Mouse (Mus musculus) brown adipose tissue, adult 24 weeks (tissue): Measurements from ENCODE around the gene Ifnz. TPM values are rescaled to one million over a fixed set of nuclear protein-coding genes. Genes with fewer than 3 reads are reported as not detected.
A peak's percentile ranks its signal among the peaks of the same experiment; 100 is the strongest.
"Not testable (repeated sequence)": the region's sequence is repeated elsewhere in the genome, so short reads cannot be mapped to it uniquely, and the experiment has no call there.

Source experiments
- H3K27ac ChIP-seq: fragments of 200-500 bp; replicated peaks from 2 replicates; pipeline ENCODE4 v1.5.1; 2012; ENCODE audit warnings: low read depth, mild to moderate bottlenecking, low read length
- H3K4me1 ChIP-seq: fragments of 200-500 bp; 2 replicates; pipeline ENCODE4 v1.6.1; 2012; ENCODE audit warnings: low read length, mixed read lengths; ENCODE audit not compliant: control insufficient read depth, insufficient read depth, insufficient read length
- H3K4me3 ChIP-seq: fragments of 200-500 bp; 2 replicates; pipeline ENCODE4 v1.5.1; 2012; ENCODE audit warnings: low read depth, mild to moderate bottlenecking, low read length, moderate library complexity; ENCODE audit not compliant: insufficient read depth
- polyA plus RNA-seq: library from polyadenylated mRNA; stranded (reverse); fragments of >200 nt; gene quantifications from 2 replicates; pipeline ENCODE4 v1.2.4, GENCODE M21; 2012; ENCODE audit not compliant: missing spikeins, insufficient read depth, insufficient read length

Gene Ifnz
- not detected in 2 replicates for polyA plus RNA-seq

- peak within 1 kb of the TSS; percentile 56 for H3K27ac ChIP-seq
- H3K4me1 ChIP-seq = not testable (repeated sequence)
- peak within 1 kb of the TSS; percentile 48 for H3K4me3 ChIP-seq
Measured at GRCm38 (mm10) chr4:88781831-88782230, at the start of gene Ifnz. Gene Ifnz (plus strand): TSS chr4:88782131.

- H3K4me3 ChIP-seq = no peak overlapping the region
- no peak overlapping the region for H3K27ac ChIP-seq
- H3K4me1 ChIP-seq = no peaks in the 10 kb centered on the region
Measured at GRCm38 (mm10) chr4:88738480-88738879, 43.5 kb upstream of the Ifnz start.

- no peak overlapping the region for H3K4me3 ChIP-seq
- no peaks in the 10 kb centered on the region for H3K4me1 ChIP-seq
- no peak overlapping the region for H3K27ac ChIP-seq
Measured at GRCm38 (mm10) chr4:88739036-88739435, 42.9 kb upstream of the Ifnz start.

GRCm38 (mm10) chr4:88741426-88741825 is 40.5 kb upstream of the Ifnz start:
- no peak overlapping the region for H3K27ac ChIP-seq
- H3K4me1 ChIP-seq = no peaks in the 10 kb centered on the region
- H3K4me3 ChIP-seq = no peak overlapping the region

GRCm38 (mm10) chr4:88742771-88743371 is 39.1 kb upstream of the Ifnz start:
- Histone ChIP-seq H3K4me1 (no peaks in the 10 kb centered on the region), H3K4me3 (no peak overlapping the region), H3K27ac (no peak overlapping the region)

- Histone ChIP-seq H3K27ac (no peak overlapping the region), H3K4me1 (no peaks in the 10 kb centered on the region), H3K4me3 (no peak overlapping the region)
Measured at GRCm38 (mm10) chr4:88744207-88744606, 37.7 kb upstream of the Ifnz start.

GRCm38 (mm10) chr4:88749926-88750325 is 32.0 kb upstream of the Ifnz start:
- no peak overlapping the region for H3K27ac ChIP-seq
- no peak overlapping the region for H3K4me3 ChIP-seq
- H3K4me1 ChIP-seq = no peaks in the 10 kb centered on the region

- not testable (repeated sequence) for H3K27ac ChIP-seq, H3K4me1 ChIP-seq
Measured at GRCm38 (mm10) chr4:88754818-88755340, 27.1 kb upstream of the Ifnz start, which contains the start of gene Gm13271. Gene Gm13271 (plus strand): TSS chr4:88754868.

GRCm38 (mm10) chr4:88756581-88757513 is 25.1 kb upstream of the Ifnz start:
- Histone ChIP-seq H3K27ac (peak overlapping the region; percentile 71), H3K4me3 (peak overlapping the region; percentile 67)
- H3K4me1 ChIP-seq = not testable (repeated sequence)

More at GRCm38 (mm10) chr4:88754818-88755340, 27.1 kb upstream of the Ifnz start, which contains the start of gene Gm13271:
- H3K4me3 ChIP-seq = not testable (repeated sequence)

- peak overlapping the region; percentile 67 for H3K4me3 ChIP-seq
- H3K4me1 ChIP-seq, H3K27ac ChIP-seq: not testable (repeated sequence)
Measured at GRCm38 (mm10) chr4:88757628-88758031, 24.3 kb upstream of the Ifnz start.

- not testable (repeated sequence) for H3K4me1 ChIP-seq, H3K27ac ChIP-seq, H3K4me3 ChIP-seq
Measured at GRCm38 (mm10) chr4:88758751-88759150, 23.2 kb upstream of the Ifnz start.

- Histone ChIP-seq H3K27ac (peak within 1 kb of the TSS; percentile 47; the same call in 1 of the 2 replicates), H3K4me3 (peak within 1 kb of the TSS; percentile 56)
- not testable (repeated sequence) for H3K4me1 ChIP-seq
Measured at GRCm38 (mm10) chr4:88759610-88760268, 22.2 kb upstream of the Ifnz start, which contains the start of gene Gm13283. Gene Gm13283 (plus strand): TSS chr4:88760119.

GRCm38 (mm10) chr4:88760431-88760830 is 21.5 kb upstream of the Ifnz start:
- peak overlapping the region; percentile 56 for H3K4me3 ChIP-seq
- H3K4me1 ChIP-seq = not testable (repeated sequence)

GRCm38 (mm10) chr4:88761776-88762175 is 20.2 kb upstream of the Ifnz start:
- not testable (repeated sequence) for H3K4me1 ChIP-seq, H3K27ac ChIP-seq, H3K4me3 ChIP-seq

More at GRCm38 (mm10) chr4:88760431-88760830, 21.5 kb upstream of the Ifnz start:
- peak overlapping the region; percentile 47; the same call in 1 of the 2 replicates for H3K27ac ChIP-seq

- not testable (repeated sequence) for H3K4me3 ChIP-seq, H3K4me1 ChIP-seq, H3K27ac ChIP-seq
Measured at GRCm38 (mm10) chr4:88762341-88762740, 19.6 kb upstream of the Ifnz start.
